Mouse (Mus musculus) ES-E14 (cell line): ENCODE measurements around the gene Arhgap17. TPM values are rescaled to one million over a fixed set of nuclear protein-coding genes. Genes with fewer than 3 reads are reported as not detected.

Source experiments
- DNase-seq: peaks from one replicate; pipeline ENCODE4 v3.0.0-alpha.2; 2013; ENCODE audit warnings: low read depth, low spot score
- H3K27ac ChIP-seq: 2 replicates; pipeline ENCODE4 v1.5.1; 2012; ENCODE audit warnings: low read depth, mild to moderate bottlenecking, low read length, moderate library complexity, mixed read lengths; ENCODE audit not compliant: poor library complexity, insufficient read depth, severe bottlenecking
- H3K36me3 ChIP-seq: 2 replicates; pipeline ENCODE4 v1.6.1; 2012; ENCODE audit warnings: mild to moderate bottlenecking, low read length, moderate library complexity, mixed read lengths; ENCODE audit not compliant: control insufficient read depth, poor library complexity, insufficient read depth, severe bottlenecking
- H3K4me1 ChIP-seq, 2 experiments: fragments of 150-350 bp in 1 of 2; sonication (generic) in 1 of 2; 2 replicates each; pipeline ENCODE4 v1.6.1; 2012; ENCODE audit warnings: low read length in 2 of 2, mild to moderate bottlenecking in 1 of 2, mixed read lengths in 1 of 2; ENCODE audit not compliant: control insufficient read depth in 2 of 2, insufficient read depth in 2 of 2, poor library complexity in 1 of 2
- H3K4me3 ChIP-seq, 2 experiments: fragments of 150-350 bp in 1 of 2; sonication (generic) in 1 of 2; 2 replicates each; pipeline ENCODE4 v1.5.1; 2012; ENCODE audit warnings: low read length in 2 of 2, low read depth in 1 of 2, mild to moderate bottlenecking in 1 of 2, mixed read lengths in 1 of 2; ENCODE audit not compliant: insufficient read depth in 1 of 2, poor library complexity in 1 of 2, severe bottlenecking in 1 of 2
- H3K9ac ChIP-seq: 2 replicates; pipeline ENCODE4 v1.6.1; 2012; ENCODE audit warnings: low read depth, mild to moderate bottlenecking, low read length, mixed read lengths; ENCODE audit not compliant: poor library complexity, insufficient read depth, severe bottlenecking
- H3K9me3 ChIP-seq: fragments of 150-350 bp; sonication (generic); 2 replicates; pipeline ENCODE4 v1.6.1; 2012; ENCODE audit warnings: low read depth, mild to moderate bottlenecking, low read length; ENCODE audit not compliant: control insufficient read depth, insufficient read depth
- CHD2 ChIP-seq: IDR thresholded peaks from 2 replicates; pipeline ENCODE4 v1.6.1; 2014; ENCODE audit warnings: mild to moderate bottlenecking, low read depth, low read length, inconsistent platforms
- HCFC1 ChIP-seq: IDR thresholded peaks from 2 replicates; pipeline ENCODE4 v1.6.1; 2012; ENCODE audit warnings: low read length, inconsistent platforms, borderline replicate concordance; ENCODE audit not compliant: insufficient read depth
- MAFK ChIP-seq: IDR thresholded peaks from 2 replicates; pipeline ENCODE4 v1.6.1; 2014; ENCODE audit warnings: mild to moderate bottlenecking, low read depth, low read length, inconsistent platforms; ENCODE audit not compliant: insufficient read depth
- ZC3H11A ChIP-seq: IDR thresholded peaks from 2 replicates; pipeline ENCODE4 v1.6.1; 2012; ENCODE audit warnings: low read depth, mild to moderate bottlenecking, inconsistent platforms, low read length, borderline replicate concordance
- ZNF384 ChIP-seq: IDR thresholded peaks from 2 replicates; pipeline ENCODE4 v1.6.1; 2012; ENCODE audit warnings: low read depth, low read length, inconsistent platforms
- in situ Hi-C, 2 experiments: fragments of 600-800 bp; cut with MboI; formaldehyde crosslinking; loops; one replicate each; pipeline ENCODE4 v1.15.1; 2025; ENCODE audit warnings: low sequenced_read_pairs in 2 of 2, inconsistent platforms in 1 of 2; ENCODE audit not compliant: unreplicated experiment in 2 of 2
- total RNA-seq: library from RNA; depleted of rRNA; stranded (reverse); fragments of 300-350 nt; gene quantifications from 2 replicates; pipeline ENCODE4 v1.2.3, GENCODE M21; 2012

The Arhgap17 gene
- total RNA-seq, 1 experiment = 9.5 TPM

- no peak overlapping the region for H3K27ac ChIP-seq
These were observed 15.8 kb downstream of the Arhgap17 start for GRCm38 (mm10) chr7:123353879-123354278.

GRCm38 (mm10) chr7:123353081-123353480 is 16.6 kb downstream of the Arhgap17 start:
- Histone ChIP-seq H3K4me1 (peaks cover 2 to 8% of the 10 kb centered on the region in 2 experiments; a peak in 2 of 4 replicates), H3K27ac (no peak overlapping the region), H3K4me3 (no peak overlapping the region), H3K9me3 (no peaks in the 10 kb centered on the region), H3K36me3 (no peaks in the 10 kb centered on the region), H3K9ac (no peak overlapping the region)
- DNase-seq = no peak
- in situ Hi-C loops = no loop called here
- no peak for TF ChIP-seq ZNF384
- TF ChIP-seq CHD2 = no peak
- no peak for TF ChIP-seq HCFC1
- TF ChIP-seq ZC3H11A = no peak
- TF ChIP-seq MAFK = no peak

More at GRCm38 (mm10) chr7:123353879-123354278, 15.8 kb downstream of the Arhgap17 start:
- no peak for DNase-seq
- no peak overlapping the region for H3K9ac ChIP-seq
- H3K4me1 ChIP-seq = peaks cover 2 to 6% of the 10 kb centered on the region in 2 experiments; a peak in 2 of 4 replicates
- no peaks in the 10 kb centered on the region for H3K36me3 ChIP-seq
- TF ChIP-seq CHD2 (no peak), ZNF384 (no peak), ZC3H11A (no peak), MAFK (no peak), HCFC1 (no peak)
- H3K4me3 ChIP-seq = no peak overlapping the region
- no peaks in the 10 kb centered on the region for H3K9me3 ChIP-seq
- in situ Hi-C loops = no loop called here

GRCm38 (mm10) chr7:123350243-123350642 is 19.5 kb downstream of the Arhgap17 start:
- no peaks in the 10 kb centered on the region for H3K36me3 ChIP-seq
- no peak overlapping the region for H3K9ac ChIP-seq
- no peaks in the 10 kb centered on the region for H3K9me3 ChIP-seq
- TF ChIP-seq ZNF384 = no peak
- TF ChIP-seq CHD2 = no peak
- no peak for TF ChIP-seq MAFK
- TF ChIP-seq HCFC1 = no peak
- TF ChIP-seq ZC3H11A = no peak
- H3K4me3 ChIP-seq = no peak overlapping the region
- no peak overlapping the region for H3K27ac ChIP-seq
- H3K4me1 ChIP-seq = peaks cover 2 to 8% of the 10 kb centered on the region in 2 experiments; a peak in 2 of 4 replicates
- DNase-seq = no peak
- in situ Hi-C loops = no loop called here

- in situ Hi-C loops = no loop called here
- Histone ChIP-seq H3K9me3 (no peaks in the 10 kb centered on the region), H3K36me3 (no peaks in the 10 kb centered on the region), H3K4me1 (peaks cover 2 to 8% of the 10 kb centered on the region in 2 experiments; a peak in 2 of 4 replicates), H3K9ac (no peak overlapping the region), H3K27ac (no peak overlapping the region), H3K4me3 (no peak overlapping the region)
- no peak for TF ChIP-seq ZC3H11A
- TF ChIP-seq CHD2 = no peak
- DNase-seq = no peak
These were observed 19.9 kb downstream of the Arhgap17 start for GRCm38 (mm10) chr7:123349813-123350212.

GRCm38 (mm10) chr7:123346631-123347290 is 23.0 kb downstream of the Arhgap17 start:
- Histone ChIP-seq H3K36me3 (no peaks in the 10 kb centered on the region), H3K27ac (no peak overlapping the region), H3K4me3 (no peak overlapping the region), H3K4me1 (peaks cover 4 to 8% of the 10 kb centered on the region in 2 experiments; a peak in 2 of 4 replicates), H3K9me3 (no peaks in the 10 kb centered on the region), H3K9ac (no peak overlapping the region)
- in situ Hi-C loops = no loop called here
- TF ChIP-seq MAFK = no peak
- DNase-seq = no peak
